Mouse (Mus musculus): ENCODE measurements around the gene Sgip1. TPM values are rescaled to one million over a fixed set of nuclear protein-coding genes. Genes with fewer than 3 reads are reported as not detected.

Gene Sgip1
- polyA plus RNA-seq, 1 experiment = 0.10 TPM

DNA sequence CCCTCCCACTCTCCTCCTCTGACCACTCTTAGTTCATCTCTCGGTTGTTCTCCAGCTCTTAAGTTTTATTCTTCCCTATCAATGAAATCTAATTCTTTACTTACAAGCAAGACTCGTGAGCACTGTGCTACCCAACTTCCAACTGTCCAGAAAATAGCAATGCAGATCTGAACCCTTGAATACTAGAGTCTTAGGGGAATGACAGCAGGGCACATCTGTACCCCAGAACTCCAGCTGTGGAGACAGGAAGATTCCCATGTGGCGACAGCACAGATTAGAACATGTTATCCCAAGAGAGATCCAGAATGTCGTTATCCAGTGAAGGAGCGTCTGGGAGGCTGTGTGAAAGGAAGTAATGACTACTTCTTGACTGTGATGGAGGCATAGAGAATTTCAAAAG, 265.2 kb downstream of the Sgip1 start:
- Histone ChIP-seq H3K4me3 (no peak overlapping the region), H3ac (ENCODE audit: control insufficient read depth, insufficient read length) (no peak overlapping the region), H3K36me3 (ENCODE audit: control insufficient read depth, insufficient read depth) (no peaks in the 10 kb centered on the region), H3K27me3 (ENCODE audit: control insufficient read depth, insufficient read depth, insufficient read length) (no peaks in the 10 kb centered on the region), H3K4me2 (ENCODE audit: low read depth) (no peak overlapping the region), H3K79me2 (ENCODE audit: control insufficient read depth, insufficient read depth) (no peaks in the 10 kb centered on the region)
- TF ChIP-seq REST (IDR thresholded peaks at IDR 0.05; ENCODE audit: insufficient read depth, insufficient read length) (no peak), MYOG (IDR thresholded peaks at IDR 0.05; ENCODE audit: control insufficient read depth in 1 of 3, insufficient read depth in 1 of 3, insufficient read length in 2 of 3, low read depth in 2 of 3) (no peak), USF1 (IDR thresholded peaks at IDR 0.05; ENCODE audit: low read depth) (no peak), MAX (IDR thresholded peaks at IDR 0.05; ENCODE audit: low read depth) (no peak), POLR2A (IDR thresholded peaks at IDR 0.05; ENCODE audit: insufficient read length, low read depth) (no peak), CEBPB (IDR thresholded peaks at IDR 0.05; ENCODE audit: insufficient read depth, poor library complexity, severe bottlenecking) (no peak), POLR2AphosphoS2 (IDR thresholded peaks at IDR 0.05; ENCODE audit: insufficient read length, low read depth) (no peak), TCF3 (IDR thresholded peaks at IDR 0.05; ENCODE audit: insufficient read length, low read depth) (no peak), SRF (IDR thresholded peaks at IDR 0.05; ENCODE audit: control insufficient read depth, insufficient read length, low read depth) (no peak)

DNA sequence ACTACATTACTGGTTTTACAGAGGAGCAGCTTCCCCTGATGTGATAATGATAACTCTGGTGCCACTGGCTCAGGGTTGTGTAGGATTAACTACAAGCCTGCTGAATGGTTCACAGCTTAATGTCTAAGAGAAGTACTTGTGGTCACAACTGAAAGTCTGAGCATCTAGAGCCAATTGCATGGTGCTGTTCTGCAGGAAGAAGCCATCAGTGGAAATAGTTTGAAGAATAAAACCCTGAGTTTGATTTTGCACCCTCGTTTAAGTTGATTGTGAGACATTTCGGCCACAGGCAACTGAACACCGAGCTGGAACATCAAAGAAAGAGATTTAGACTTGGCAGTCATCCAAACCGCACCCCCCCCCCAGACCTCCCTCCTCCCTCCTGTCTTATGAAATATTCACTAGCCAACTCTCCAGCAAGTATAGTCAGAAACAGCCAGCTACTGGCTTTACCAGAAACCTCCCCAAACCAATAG, 265.9 kb downstream of the Sgip1 start:
- Histone ChIP-seq H3K4me2 (ENCODE audit: low read depth) (no peak overlapping the region), H3ac (ENCODE audit: control insufficient read depth, insufficient read length) (no peak overlapping the region), H3K36me3 (ENCODE audit: control insufficient read depth, insufficient read depth) (no peaks in the 10 kb centered on the region), H3K79me2 (ENCODE audit: control insufficient read depth, insufficient read depth) (no peaks in the 10 kb centered on the region), H3K27me3 (ENCODE audit: control insufficient read depth, insufficient read depth, insufficient read length) (no peaks in the 10 kb centered on the region), H3K4me3 (no peak overlapping the region)
- no peak for TF ChIP-seq MYOD1 (IDR thresholded peaks at IDR 0.05; ENCODE audit: control insufficient read depth in 1 of 3, insufficient read length in 2 of 3, low read depth in 2 of 3)
- no peak for TF ChIP-seq POLR2AphosphoS2 (IDR thresholded peaks at IDR 0.05; ENCODE audit: insufficient read length, low read depth)
- TF ChIP-seq REST (IDR thresholded peaks at IDR 0.05; ENCODE audit: insufficient read depth, insufficient read length) = no peak
- no peak for TF ChIP-seq E2F4 (IDR thresholded peaks at IDR 0.05; ENCODE audit: insufficient read depth)
- TF ChIP-seq TCF12 (IDR thresholded peaks at IDR 0.05; ENCODE audit: insufficient read depth, poor library complexity, severe bottlenecking) = no peak
- no peak for TF ChIP-seq MYOG (IDR thresholded peaks at IDR 0.05; ENCODE audit: control insufficient read depth in 1 of 3, insufficient read depth in 1 of 3, insufficient read length in 2 of 3, low read depth in 2 of 3)
- no peak for TF ChIP-seq MAX (IDR thresholded peaks at IDR 0.05; ENCODE audit: low read depth)
- no peak for TF ChIP-seq TCF3 (IDR thresholded peaks at IDR 0.05; ENCODE audit: insufficient read length, low read depth)
- TF ChIP-seq USF1 (IDR thresholded peaks at IDR 0.05; ENCODE audit: low read depth) = no peak
- TF ChIP-seq CEBPB (IDR thresholded peaks at IDR 0.05; ENCODE audit: insufficient read depth, poor library complexity, severe bottlenecking) = no peak
- TF ChIP-seq SRF (IDR thresholded peaks at IDR 0.05; ENCODE audit: control insufficient read depth, insufficient read length, low read depth) = no peak
- TF ChIP-seq POLR2A (IDR thresholded peaks at IDR 0.05; ENCODE audit: insufficient read length, low read depth) = no peak

DNA sequence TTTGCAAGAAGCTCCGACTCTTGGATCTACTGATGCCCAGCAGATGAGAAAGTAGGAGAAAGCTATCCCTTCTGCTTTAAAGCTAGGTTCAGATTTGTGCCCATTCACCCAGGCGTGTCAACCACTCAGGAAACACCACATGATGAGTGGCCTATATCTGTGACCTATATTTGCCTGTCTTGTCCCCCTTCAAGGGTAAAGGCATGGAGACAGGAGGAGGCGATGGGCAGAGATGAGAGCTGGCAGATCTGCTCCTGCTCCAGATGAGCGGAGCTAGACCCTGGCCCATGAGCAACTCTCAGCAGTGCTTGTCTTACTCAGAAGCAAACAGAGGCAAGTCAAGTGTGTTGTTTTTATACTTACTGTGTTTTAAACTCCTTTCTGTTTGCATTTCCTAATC, 269.6 kb downstream of the Sgip1 start:
- no peaks in the 10 kb centered on the region for H3K27me3 ChIP-seq (ENCODE audit: control insufficient read depth, insufficient read depth, insufficient read length)

DNA sequence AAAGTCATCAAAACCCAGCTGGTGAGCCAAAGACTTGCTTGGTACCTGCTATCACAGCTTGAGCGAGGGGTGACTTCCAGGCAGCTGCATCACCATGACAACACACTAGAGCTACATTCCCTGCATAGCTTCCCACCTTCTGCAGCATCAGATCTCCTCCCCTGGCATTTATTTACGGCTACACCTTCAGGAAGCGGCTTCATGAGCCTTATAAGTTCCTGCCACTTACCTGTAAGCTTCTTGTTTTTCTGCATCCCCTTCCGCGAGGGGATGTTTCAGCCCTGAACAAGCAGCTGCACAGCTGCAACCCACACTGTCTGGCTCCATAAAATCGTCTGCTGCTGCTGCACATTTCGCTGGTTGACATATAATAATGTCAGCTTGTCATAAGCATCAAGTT, 270.7 kb downstream of the Sgip1 start:
- Histone ChIP-seq H3ac (ENCODE audit: control insufficient read depth, insufficient read length) (no peak overlapping the region), H3K4me3 (no peak overlapping the region), H3K36me3 (ENCODE audit: control insufficient read depth, insufficient read depth) (no peaks in the 10 kb centered on the region), H3K4me2 (ENCODE audit: low read depth) (no peak overlapping the region), H3K79me2 (ENCODE audit: control insufficient read depth, insufficient read depth) (no peaks in the 10 kb centered on the region), H3K27me3 (ENCODE audit: control insufficient read depth, insufficient read depth, insufficient read length) (no peaks in the 10 kb centered on the region)
- TF ChIP-seq MYOG (IDR thresholded peaks at IDR 0.05; ENCODE audit: control insufficient read depth in 1 of 3, insufficient read depth in 1 of 3, insufficient read length in 2 of 3, low read depth in 2 of 3) (no peak), E2F4 (IDR thresholded peaks at IDR 0.05; ENCODE audit: insufficient read depth) (no peak), TCF12 (IDR thresholded peaks at IDR 0.05; ENCODE audit: insufficient read depth, poor library complexity, severe bottlenecking) (no peak), USF1 (IDR thresholded peaks at IDR 0.05; ENCODE audit: low read depth) (no peak), POLR2AphosphoS2 (IDR thresholded peaks at IDR 0.05; ENCODE audit: insufficient read length, low read depth) (no peak), MAX (IDR thresholded peaks at IDR 0.05; ENCODE audit: low read depth) (no peak), SRF (IDR thresholded peaks at IDR 0.05; ENCODE audit: control insufficient read depth, insufficient read length, low read depth) (no peak), POLR2A (IDR thresholded peaks at IDR 0.05; ENCODE audit: insufficient read length, low read depth) (no peak), MYOD1 (IDR thresholded peaks at IDR 0.05; ENCODE audit: control insufficient read depth in 1 of 3, insufficient read length in 2 of 3, low read depth in 2 of 3) (no peak), CEBPB (IDR thresholded peaks at IDR 0.05; ENCODE audit: insufficient read depth, poor library complexity, severe bottlenecking) (no peak), REST (IDR thresholded peaks at IDR 0.05; ENCODE audit: insufficient read depth, insufficient read length) (no peak), TCF3 (IDR thresholded peaks at IDR 0.05; ENCODE audit: insufficient read length, low read depth) (no peak)

More for the DNA sequence above, 269.6 kb downstream of the Sgip1 start:
- Histone ChIP-seq H3K4me3 (no peak overlapping the region), H3K36me3 (ENCODE audit: control insufficient read depth, insufficient read depth) (no peaks in the 10 kb centered on the region), H3K79me2 (ENCODE audit: control insufficient read depth, insufficient read depth) (no peaks in the 10 kb centered on the region), H3K4me2 (ENCODE audit: low read depth) (no peak overlapping the region), H3ac (ENCODE audit: control insufficient read depth, insufficient read length) (no peak overlapping the region)
- no peak for TF ChIP-seq POLR2A (IDR thresholded peaks at IDR 0.05; ENCODE audit: insufficient read length, low read depth)
- TF ChIP-seq MAX (IDR thresholded peaks at IDR 0.05; ENCODE audit: low read depth) = no peak
- TF ChIP-seq USF1 (IDR thresholded peaks at IDR 0.05; ENCODE audit: low read depth) = no peak
- no peak for TF ChIP-seq TCF12 (IDR thresholded peaks at IDR 0.05; ENCODE audit: insufficient read depth, poor library complexity, severe bottlenecking)
- TF ChIP-seq E2F4 (IDR thresholded peaks at IDR 0.05; ENCODE audit: insufficient read depth) = no peak
- no peak for TF ChIP-seq SRF (IDR thresholded peaks at IDR 0.05; ENCODE audit: control insufficient read depth, insufficient read length, low read depth)
- TF ChIP-seq REST (IDR thresholded peaks at IDR 0.05; ENCODE audit: insufficient read depth, insufficient read length) = no peak
- TF ChIP-seq CEBPB (IDR thresholded peaks at IDR 0.05; ENCODE audit: insufficient read depth, poor library complexity, severe bottlenecking) = no peak
- TF ChIP-seq TCF3 (IDR thresholded peaks at IDR 0.05; ENCODE audit: insufficient read length, low read depth) = no peak
- TF ChIP-seq POLR2AphosphoS2 (IDR thresholded peaks at IDR 0.05; ENCODE audit: insufficient read length, low read depth) = no peak
- no peak for TF ChIP-seq MYOD1 (IDR thresholded peaks at IDR 0.05; ENCODE audit: control insufficient read depth in 1 of 3, insufficient read length in 2 of 3, low read depth in 2 of 3)
- TF ChIP-seq MYOG (IDR thresholded peaks at IDR 0.05; ENCODE audit: control insufficient read depth in 1 of 3, insufficient read depth in 1 of 3, insufficient read length in 2 of 3, low read depth in 2 of 3) = no peak

Measured in myocyte (in vitro differentiated cells).